Mouse (Mus musculus) thymus, postnatal 10 days (tissue): ENCODE measurements around the gene Gm42791.

Source experiments
- DNase-seq, 2 experiments: peaks; one replicate each; pipeline ENCODE4 v3.0.0; 2021; ENCODE audit warnings: low spot score in 2 of 2

Gm42791 gene

DNA sequence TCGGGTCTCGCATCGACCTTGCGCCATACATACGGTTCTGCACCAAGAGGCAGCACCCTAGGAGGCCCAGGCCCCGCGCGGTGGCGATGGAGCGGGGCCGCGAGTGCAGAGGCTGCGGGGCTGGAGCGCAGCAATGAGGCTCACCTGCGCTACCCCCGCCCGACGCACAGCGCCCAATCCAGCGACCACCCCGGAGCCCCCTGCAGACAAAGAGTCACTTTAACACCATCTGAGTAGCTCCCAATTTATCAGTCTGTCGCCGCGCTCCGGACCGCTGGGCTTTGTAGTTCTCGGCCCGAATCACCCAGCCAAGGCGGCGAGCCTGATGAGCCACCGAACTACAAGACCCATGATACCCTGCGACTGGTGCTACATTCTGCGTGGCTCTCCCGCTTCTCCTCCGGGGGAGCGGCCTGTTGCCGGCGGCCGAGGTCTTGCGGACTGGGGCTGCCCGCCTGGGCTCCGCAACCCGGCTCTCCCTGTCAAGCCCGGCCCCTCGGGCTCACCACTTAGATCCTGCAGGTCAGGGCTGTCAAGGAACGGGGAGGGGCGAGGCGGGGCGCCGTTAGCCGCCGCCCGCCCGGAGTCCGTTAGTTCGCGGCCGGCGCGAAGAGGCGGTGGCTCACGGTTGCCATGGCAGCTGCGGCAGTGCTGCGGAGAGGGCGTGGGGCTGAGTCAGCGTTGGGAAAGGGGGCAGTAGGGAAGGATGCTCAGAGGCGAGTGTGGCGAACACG lies 66.4 kb downstream of the Gm42791 start:
- DNase-seq = peak; percentile 85 to 86

- no peak for DNase-seq
Measured at GRCm38 (mm10) chr5:148927717-148928223, 67.2 kb downstream of the Gm42791 start.

- no peak for DNase-seq
Measured at GRCm38 (mm10) chr5:148924586-148924985, 70.4 kb downstream of the Gm42791 start.

DNA sequence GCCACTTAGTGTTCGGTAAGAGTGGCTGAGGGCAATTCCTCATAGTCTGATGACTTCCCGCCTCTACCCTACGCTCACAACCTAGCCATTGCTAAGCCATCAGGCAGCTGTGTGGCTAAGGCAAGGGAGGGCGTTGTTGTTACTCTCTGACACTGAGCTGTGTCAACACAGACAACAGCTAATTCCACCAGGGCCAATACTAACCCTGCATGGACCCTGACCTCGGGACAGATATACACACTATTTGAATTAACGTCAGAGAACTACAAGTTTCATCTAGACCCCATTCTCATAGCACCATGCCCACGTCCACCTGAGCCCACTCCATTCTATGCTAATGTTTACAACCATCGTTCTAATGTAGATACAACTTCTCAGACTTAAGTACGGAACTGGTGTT lies 70.9 kb downstream of the Gm42791 start:
- no peak for DNase-seq

GRCm38 (mm10) chr5:148923408-148923807 lies 71.5 kb downstream of the Gm42791 start:
- no peak for DNase-seq

DNA sequence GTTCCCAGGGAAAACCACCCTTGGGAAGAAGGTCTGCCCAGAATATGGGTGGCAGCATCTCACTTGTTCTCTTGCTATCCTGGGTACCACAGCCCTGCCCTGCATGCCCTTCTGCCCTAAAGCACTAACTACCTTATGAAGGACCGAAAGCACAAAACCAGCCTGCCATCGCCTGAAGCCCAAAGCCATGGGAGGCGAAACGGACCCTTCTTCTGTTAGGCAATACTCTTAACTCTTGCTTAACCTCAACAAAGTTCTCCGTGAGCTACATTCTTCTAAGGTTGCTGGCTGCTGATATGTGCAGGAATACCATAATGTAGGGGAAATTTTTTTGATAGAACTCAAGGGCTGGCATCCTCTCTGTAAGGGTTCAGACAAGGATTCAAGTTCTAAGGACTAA lies 72.2 kb downstream of the Gm42791 start:
- no peak for DNase-seq

GRCm38 (mm10) chr5:148918049-148918448 lies 76.9 kb downstream of the Gm42791 start:
- DNase-seq = no peak

GRCm38 (mm10) chr5:148916775-148917174 lies 78.2 kb downstream of the Gm42791 start:
- no peak for DNase-seq

- DNase-seq = no peak
Measured at GRCm38 (mm10) chr5:148912262-148912661, 82.7 kb downstream of the Gm42791 start.

DNA sequence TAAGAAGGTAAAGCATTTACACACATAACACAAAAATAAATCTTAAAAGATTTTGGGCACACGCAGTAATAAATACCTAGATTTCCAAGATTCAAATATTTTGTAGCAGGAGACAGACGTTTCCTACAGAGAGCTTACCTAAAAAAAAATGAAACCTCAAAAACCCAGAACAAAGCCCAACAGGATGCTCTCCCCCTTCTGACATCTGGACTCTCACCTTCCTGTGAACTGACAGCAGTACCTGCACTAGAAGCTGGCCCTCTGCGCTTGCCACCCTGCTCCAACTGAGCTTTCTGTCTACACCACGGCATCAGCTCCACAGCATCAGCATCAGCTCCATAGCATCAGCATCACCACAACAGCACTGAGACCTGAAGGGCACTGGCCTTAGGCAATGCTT lies 84.9 kb downstream of the Gm42791 start:
- no peak for DNase-seq

GRCm38 (mm10) chr5:148909402-148909801 lies 85.5 kb downstream of the Gm42791 start:
- no peak for DNase-seq

DNA sequence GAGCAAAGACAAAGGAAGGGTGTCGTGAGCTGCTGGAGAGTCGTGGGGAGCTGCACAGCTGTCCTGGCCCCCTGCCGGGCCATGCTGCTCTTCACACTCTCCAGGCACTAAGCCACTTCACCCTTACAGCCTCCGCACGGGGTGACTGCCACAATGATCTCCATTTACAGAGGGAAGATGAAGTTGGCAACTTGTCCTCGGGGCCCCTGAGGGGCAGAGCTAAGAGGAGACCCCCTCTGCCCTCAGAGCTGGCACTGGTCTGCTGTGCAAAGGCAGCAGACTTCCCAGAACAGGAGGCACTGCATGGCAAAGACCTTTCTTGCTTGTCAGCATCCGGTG lies 85.9 kb downstream of the Gm42791 start:
- no peak for DNase-seq

DNA sequence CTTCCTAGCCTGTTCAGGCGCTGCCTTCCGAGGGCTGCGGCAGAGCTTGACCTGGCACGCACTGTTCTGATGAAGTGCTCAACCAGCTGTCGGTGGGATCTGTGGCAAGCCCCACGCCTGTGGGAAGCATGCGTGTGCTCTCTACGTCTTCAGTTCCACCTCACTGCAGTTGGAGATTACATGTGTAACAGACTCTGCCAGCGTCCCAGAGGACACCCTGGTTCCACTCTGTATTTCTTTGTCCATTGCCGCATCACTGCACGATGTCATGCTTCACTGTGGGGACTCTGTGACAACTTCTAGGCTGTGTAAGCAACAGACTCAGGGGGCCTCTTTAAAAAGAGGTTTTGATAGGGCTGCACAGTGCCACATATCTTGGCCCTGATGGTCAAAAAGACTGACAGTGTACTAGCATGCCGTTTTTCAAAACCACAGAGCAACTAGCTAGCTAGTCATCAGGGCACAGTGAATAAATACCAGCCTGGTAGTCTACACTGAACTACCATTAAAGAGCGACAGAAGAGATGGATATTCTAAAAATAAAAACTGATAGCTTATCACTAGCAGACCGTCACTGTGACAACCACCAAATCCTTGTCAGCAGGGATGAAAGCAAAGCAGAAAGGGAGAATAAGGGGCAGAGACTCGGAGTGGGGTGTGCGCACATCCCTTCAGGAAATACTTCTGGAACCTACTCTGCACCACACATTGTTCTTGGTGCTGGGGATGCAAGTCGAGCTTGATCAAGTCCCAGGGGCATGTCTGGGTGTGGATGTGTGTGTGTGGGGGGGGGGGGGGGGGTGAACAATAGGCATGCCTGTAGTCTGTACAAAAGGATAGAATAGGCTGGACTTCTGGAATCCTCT lies 86.5 kb downstream of the Gm42791 start:
- no peak for DNase-seq

- no peak for DNase-seq
Measured at GRCm38 (mm10) chr5:148906305-148906704, 88.6 kb downstream of the Gm42791 start.

GRCm38 (mm10) chr5:148904846-148905245 lies 90.1 kb downstream of the Gm42791 start:
- DNase-seq = peak; percentile 67 to 76

DNA sequence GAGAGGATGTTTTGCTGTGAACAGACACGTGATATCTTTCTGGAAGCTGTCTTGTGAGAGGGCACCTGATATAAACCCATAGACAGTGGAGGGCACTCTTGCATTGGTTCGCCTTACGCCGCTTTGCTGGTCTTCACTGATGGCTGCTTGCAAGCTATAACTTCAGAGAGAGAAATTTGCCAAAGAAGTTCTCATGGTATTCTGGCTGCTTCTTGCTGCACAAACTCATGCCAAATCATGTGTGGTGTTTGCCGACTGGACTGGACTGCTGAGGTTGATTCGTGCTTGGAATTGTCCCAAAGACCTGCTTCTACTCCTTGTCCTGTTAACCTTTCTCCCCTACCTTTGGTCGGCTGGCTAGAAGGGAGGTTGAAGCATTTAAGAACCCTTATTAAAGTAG lies 95.6 kb downstream of the Gm42791 start:
- no peak for DNase-seq

DNA sequence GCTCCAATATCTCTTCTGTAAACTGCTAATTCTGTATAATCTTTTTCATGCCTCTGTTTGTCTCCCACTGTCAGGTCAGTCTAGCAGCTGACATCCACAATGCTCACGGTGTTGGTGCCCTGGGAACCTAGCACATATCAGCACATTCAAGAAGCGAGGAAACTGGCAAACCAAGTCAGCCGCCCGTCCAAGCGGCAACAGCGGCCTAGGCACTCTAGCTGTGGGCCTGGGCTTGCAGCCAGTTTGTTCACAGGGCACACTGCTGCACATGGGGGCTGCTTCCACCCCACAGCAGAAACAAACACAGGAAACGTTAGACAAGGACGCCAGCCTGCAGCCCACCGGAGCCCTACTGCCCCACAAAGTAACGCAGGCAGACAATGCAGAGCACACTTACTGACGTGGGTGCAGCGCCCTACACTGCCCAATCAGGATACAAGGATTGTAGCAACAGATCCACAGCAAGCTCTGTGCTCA lies 97.0 kb downstream of the Gm42791 start:
- peak; percentile 33 to 34 for DNase-seq

GRCm38 (mm10) chr5:148897069-148897702 lies 97.8 kb downstream of the Gm42791 start:
- no peak for DNase-seq

DNA sequence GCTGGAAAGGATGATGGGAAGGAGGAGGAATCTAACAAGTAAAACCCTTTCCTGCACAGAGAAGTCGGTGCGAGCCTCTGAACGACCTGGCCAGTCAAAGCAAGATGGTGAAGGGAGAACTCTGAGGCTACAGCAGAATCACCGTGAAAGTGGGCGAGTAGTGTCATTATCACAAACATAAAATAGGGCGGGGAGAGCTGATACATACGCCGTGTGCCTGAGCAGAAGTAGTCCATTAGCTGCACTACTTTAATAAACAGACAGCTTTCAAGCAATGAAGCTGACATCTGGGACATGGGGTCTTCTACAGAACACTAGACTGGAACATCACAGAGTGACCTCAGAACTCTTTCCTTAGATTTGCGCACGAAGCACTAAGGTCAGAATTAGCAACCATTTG lies 98.4 kb downstream of the Gm42791 start:
- no peak for DNase-seq

DNA sequence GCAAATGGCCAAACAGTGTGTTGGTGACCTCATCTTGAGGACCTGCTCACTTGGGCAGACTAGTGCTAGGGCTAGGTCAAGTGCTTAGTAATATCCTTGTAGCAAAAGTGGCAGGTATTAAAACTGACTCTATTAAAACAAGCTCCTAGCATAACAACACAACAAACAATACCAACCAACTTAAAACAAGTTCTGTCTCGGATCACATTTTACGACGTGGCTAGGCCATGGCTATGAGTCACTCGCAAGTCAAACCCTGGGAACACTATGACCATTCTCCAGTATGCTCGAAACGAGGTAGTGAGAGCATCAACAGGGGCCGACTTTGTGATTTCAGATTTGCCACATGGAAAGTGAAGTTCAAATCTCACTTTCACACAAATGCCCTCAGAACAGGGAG lies 99.1 kb downstream of the Gm42791 start:
- DNase-seq = no peak

DNA sequence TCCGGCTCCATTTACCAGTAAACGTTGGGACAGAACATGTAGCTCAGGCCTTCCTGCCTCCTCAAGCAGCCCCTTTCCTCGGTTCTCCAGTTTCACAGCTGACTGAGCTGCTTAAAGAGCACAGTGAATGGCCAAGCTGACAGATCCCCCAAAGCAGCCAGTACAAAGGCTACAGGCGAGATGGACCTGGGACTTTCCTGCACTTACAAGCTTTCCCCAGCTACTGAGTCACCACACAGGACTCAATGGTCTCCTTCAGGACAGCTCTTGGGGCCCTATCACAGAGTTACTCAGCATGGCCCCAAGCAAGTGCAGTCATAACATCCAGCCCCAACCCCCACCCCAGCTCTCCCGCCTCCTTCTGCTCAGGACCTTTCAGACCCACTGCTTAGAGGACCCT lies 99.9 kb downstream of the Gm42791 start:
- DNase-seq = no peak

- DNase-seq = no peak
Measured at GRCm38 (mm10) chr5:148890237-148890636, 104.7 kb downstream of the Gm42791 start.
